Mouse (Mus musculus): Measurements from ENCODE around the gene Tuba3a.

DNA sequence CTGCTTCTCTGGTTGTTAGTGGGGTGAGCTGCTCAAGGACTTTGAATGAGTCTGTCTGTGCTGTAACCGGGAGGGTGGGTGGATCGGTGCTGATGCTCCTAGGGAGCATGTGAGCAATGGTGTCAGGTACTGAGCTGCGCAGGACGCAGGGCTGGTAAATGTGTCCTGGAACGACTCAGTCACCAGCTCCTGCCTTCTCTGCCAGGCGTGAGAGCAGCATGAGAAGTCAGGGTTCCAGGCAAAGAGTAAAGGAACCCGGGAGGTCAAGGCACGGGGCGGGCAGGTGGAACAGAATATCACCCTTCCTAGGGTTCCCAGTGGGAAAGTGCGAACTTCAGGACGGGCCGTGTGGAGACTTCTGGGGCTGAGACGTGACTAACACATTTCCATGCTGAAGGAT is 19.8 kb downstream of the Tuba3a start:
- TF ChIP-seq ZNF384 (IDR thresholded peaks at IDR 0.05; ENCODE audit: low read depth, low read length) = no peak
- no peak for TF ChIP-seq HCFC1 (IDR thresholded peaks at IDR 0.05; ENCODE audit: borderline replicate concordance, insufficient read depth, low read length)
- no peak for TF ChIP-seq MAFK (IDR thresholded peaks at IDR 0.05; ENCODE audit: insufficient read depth, low read depth, low read length)
- TF ChIP-seq CHD2 (IDR thresholded peaks at IDR 0.05; ENCODE audit: low read depth, low read length) = no peak

Data from ES-E14 (cell line).